Mouse (Mus musculus) NIH3T3 (cell line): ENCODE results near the gene Ankrd53.

ENCODE experiments used
- DNase-seq: peaks from one replicate; pipeline ENCODE4 v3.0.0-alpha.2; 2012; ENCODE audit warnings: low read depth

The Ankrd53 gene

DNA sequence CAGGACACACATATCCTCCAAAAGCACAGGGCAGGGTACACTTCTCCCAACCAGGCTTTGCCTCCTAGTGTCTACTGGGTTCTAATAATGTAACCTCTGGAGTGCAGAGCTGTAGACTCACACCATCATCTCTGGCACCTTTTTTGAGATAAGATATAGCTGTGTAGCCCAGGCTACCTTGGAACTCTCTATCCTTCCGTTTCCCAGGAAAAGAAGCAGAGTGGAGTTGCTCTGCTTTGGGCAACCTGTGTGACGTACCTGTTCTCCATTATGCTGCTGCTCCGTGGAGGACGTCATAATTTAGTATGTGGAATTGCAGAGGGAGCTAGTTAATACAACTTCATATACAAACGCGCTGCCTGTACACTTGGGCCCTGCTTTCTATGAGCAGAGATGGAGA, at the start of gene Ankrd53:
Gene Ankrd53, plus strand, starts transcription at position 301 of the 400 bp plus-strand sequence.
- no peak for DNase-seq

- no peak for DNase-seq
Observed at GRCm38 (mm10) chr6:83713271-83714136, 48.9 kb upstream of the Ankrd53 start.

DNA sequence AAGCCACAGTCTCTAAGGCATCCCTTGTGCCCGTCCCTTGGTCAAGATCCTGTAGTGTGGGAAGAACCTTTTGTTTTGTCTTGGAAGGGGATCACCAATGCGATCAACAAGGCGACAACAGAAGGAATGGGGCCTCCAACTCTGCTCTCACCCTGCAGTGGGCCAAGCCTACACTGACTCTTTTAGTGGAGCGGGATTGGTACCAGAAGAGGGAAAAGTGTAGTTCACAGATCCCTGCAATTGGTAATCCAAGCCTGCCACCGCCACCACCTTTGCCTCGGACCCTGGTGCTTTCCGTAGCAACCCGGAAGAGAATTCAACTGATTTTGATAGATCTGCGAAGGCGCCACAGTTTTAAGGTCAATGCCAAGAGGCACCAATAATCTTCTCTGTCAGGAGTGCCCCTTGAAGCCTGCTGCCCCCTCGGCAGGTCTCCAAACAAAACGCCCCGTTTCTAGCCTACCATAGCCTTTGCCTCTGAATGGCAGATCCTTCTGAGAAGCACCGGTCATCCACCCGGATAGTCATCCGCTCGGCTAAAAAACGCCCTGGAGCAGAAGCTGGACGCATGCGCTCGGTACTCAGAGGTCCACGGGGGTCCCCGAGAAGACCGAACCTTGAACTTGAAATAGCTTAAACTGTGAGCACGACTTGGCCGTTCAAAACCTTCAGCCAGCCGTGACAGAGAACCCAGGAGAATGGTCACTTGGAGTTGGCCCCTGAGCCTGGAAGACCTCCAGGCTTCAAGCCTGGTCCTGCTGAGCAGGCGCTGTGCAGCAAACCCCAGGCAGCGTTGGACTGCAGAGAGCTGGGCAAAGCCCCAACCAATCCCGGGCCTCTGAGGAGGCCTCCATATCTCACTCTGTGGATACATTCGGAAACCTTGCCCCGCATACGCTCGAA, 48.0 kb upstream of the Ankrd53 start:
- no peak for DNase-seq

DNA sequence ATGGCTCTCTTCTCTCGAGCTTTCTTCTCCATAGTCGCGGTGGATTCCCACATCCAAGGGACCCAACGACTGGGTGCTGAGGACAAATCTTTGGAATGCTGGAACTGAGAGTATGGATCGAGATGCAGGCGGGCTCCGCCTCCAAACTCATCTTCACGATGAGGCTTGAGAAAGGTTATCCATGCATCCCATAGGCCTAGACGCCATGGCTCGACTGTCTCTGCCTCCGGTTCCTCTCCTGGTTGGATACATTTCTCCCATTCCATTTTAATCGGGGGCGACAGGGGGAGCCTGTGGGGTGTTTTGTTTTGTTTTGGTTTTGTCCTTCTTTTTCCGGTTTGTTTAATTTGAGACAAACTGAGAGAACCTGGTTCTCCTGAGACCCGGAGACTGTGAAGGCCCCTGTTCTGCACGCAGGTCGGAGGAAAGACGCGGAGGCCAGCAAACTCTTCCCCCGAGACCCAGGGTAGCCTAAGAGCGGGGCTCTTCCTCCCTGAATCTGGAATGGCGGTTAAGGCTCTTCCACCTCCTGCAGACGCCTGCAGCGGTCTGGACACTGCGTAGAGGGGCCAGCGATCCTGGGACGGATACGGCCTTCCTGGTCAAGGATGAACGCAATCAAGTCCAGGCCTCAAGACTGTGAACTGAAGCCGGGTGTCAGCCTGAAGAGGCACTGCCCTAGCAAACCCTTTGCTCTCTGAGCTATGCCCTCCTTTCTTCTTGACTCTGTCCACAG, 46.8 kb upstream of the Ankrd53 start:
- no peak for DNase-seq

DNA sequence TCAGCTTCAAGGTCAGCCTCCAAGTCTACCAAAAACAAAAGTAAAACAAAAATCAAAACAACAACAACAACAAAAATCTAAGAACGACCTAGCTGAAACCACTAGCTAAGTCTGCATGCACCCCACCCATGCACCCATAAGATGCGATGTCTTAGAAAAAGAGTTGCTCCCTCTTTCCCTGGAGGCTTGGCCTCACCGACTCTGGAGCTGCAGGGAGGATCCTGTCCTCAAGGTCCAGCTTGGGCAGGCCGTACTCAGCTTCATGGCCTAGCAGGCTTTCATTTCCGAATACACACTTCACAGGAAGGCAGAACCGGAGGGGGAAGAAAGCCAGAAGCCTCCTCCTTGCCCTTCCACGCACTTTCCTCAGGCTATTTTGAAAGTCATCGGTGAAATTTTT, 45.4 kb upstream of the Ankrd53 start:
- DNase-seq: no peak

- DNase-seq: no peak
Observed at GRCm38 (mm10) chr6:83722526-83722925, 39.9 kb upstream of the Ankrd53 start.

GRCm38 (mm10) chr6:83727178-83727577, 35.3 kb upstream of the Ankrd53 start:
- DNase-seq: peak; percentile 33

DNA sequence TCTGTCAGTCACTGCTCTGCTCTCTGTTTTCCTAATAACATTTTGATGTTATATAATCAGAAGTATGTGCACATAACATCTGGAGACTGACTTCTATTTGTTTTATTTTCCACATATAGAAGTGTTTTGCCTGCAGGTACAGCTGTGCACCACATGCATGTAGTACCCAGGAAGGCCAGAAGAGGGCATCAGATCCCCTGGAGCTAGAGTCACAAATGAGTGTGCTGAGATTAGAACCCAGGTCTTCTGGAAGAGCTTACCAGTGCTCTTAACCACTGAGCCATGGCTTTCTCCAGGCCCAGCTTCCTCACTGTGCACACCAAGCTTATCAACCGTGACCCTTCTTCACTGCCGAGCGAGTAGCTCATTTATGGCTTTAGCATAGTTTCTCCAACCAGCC, 34.0 kb upstream of the Ankrd53 start:
- peak; percentile 59 for DNase-seq

- no peak for DNase-seq
Observed at GRCm38 (mm10) chr6:83729350-83729970, 33.0 kb upstream of the Ankrd53 start.

DNA sequence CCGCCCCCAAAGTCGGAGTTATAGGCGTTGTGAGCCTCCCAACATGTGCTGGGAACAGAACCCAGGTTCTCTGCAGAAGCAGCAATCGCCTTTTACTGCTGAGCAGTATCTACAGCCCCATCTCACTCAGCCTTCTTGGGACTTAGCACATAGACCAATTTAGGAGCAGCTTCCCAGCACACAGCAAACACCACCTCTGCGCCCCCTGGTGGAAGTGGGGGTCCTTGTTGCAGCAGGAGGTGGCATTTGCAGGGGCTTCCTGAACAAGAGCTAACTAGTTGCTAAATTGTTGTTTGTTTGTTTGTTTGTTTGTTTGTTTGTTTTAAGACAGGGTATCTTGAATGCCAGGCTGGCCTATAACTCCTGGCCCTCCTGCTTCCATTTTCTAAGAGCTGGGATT, 31.3 kb upstream of the Ankrd53 start:
- DNase-seq: peak; percentile 87

DNA sequence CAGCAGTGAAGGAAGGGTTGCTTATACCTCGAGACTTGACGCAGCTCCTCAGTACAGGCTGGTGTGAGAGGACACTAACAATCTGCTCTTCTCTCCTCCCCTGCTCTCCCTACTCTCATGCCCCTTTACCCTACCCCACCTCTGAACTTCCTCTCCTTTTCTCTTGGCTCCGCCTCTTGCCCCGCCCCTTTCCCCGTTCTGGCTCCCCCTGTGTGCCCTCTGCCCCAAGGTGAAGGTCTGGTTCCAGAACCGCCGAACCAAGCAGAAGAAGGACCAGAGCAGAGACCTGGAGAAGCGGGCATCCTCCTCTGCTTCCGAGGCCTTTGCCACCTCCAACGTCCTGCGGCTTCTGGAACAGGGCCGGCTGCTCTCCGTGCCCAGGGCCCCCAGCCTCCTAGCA, 25.1 kb upstream of the Ankrd53 start:
- no peak for DNase-seq

DNA sequence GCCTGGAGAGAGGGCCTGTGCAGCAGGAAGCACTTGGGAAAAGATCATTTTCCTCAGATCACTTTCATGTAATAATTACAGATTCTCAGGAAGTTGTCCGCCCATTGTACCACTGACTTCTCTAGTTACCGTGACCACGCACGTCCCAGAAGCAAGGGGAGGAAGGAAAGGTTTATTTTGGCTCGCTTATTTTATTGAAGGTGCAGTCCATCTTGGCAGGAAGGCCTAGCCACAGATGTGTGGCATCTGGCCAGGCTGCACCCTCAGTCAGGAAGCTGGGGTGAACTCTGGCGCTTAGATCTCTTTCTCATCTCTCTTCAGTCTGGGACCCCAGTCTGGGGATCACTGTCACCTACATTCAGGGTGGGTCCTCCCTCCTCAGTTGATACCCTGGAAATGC, 23.8 kb upstream of the Ankrd53 start:
- no peak for DNase-seq

DNA sequence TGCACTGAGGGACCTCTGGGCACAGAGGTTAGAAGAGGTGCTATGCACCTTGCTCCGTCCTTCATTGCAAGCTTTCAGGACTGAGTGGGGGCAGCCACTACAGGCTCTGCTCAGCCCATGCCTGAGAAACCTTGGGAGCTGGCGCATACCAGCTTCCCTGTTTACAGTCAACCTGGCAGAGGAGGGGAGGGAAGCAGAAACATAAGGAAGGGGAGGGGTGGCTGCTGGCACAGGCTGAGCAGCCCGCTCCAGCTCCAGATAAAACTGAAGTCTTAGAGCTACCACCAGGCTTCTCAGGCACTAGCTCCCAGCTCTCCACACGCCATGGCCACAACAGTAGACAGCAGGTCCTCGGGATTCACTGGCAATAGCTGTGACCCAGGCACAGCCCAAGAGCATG, 19.7 kb upstream of the Ankrd53 start, which contains the start of gene Atp6v1b1:
Gene Atp6v1b1, plus strand, starts transcription at position 230 of the 400 bp plus-strand sequence.
- no peak for DNase-seq

DNA sequence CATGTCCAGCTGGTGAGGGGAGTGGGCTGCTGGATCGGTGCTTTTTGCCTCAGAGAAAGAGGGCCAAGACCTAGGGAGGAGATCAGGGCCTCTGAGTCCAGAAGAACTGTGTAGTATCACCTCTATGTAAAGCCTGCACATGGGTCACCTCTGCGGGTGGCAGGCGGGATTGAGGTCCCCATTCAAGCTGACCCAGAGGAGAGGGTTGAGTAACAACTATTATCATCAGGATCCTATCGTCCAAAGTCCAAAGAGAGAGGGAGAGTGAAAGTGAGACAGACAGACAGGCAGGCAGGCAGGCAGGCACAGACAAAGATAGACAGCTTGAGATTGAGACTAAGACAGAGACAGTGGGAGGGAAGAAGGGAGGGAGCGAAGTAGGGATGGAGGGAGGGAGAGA, 19.2 kb upstream of the Ankrd53 start:
- DNase-seq: no peak

GRCm38 (mm10) chr6:83744126-83744525, 18.3 kb upstream of the Ankrd53 start:
- DNase-seq: no peak

- DNase-seq: no peak
Observed at GRCm38 (mm10) chr6:83744557-83744956, 17.9 kb upstream of the Ankrd53 start.

GRCm38 (mm10) chr6:83745466-83745865, 17.0 kb upstream of the Ankrd53 start:
- no peak for DNase-seq

GRCm38 (mm10) chr6:83749286-83749685, 13.2 kb upstream of the Ankrd53 start:
- no peak for DNase-seq

DNA sequence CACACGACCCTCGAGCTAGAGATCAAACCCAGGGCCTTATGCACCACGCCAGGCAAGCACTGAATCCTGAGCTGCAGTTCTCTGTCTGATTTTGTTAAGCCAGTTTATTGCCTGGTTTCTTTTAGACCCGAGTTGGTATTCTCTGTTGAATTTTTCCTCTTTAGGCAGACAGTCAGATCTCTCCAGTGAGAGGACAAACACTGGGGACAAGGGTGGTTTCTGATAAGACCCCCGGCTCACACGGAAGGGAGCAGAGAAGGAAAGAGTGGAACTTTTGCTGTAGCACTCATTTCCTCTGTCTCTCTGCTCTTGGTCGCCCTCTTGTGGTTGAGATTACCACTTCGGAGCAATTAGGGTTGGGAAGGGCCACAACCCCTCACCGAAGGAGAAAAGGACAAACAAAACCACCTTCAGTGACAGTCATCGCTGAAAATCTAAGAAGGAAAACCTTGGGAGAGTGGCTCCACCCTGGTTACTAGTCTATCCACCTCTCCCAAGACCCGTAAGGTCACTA, 12.2 kb upstream of the Ankrd53 start:
- peak; percentile 85 for DNase-seq

DNA sequence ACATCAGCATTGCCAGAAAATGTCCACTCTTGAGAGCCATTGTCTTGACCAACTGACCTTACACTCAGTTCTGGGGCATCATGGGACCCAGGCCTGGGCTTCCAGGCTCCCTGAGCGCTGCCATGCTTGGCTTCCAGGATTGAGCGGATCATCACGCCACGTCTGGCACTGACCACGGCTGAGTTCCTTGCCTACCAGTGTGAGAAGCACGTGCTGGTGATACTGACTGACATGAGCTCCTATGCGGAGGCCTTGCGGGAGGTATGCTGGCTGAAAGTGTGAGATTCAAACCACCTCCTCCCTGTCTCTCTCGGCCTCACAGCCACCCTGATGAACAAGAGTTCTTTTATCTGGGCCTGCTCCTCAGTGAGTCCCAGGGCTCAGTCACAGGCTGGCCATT, 6.4 kb upstream of the Ankrd53 start:
- no peak for DNase-seq

DNA sequence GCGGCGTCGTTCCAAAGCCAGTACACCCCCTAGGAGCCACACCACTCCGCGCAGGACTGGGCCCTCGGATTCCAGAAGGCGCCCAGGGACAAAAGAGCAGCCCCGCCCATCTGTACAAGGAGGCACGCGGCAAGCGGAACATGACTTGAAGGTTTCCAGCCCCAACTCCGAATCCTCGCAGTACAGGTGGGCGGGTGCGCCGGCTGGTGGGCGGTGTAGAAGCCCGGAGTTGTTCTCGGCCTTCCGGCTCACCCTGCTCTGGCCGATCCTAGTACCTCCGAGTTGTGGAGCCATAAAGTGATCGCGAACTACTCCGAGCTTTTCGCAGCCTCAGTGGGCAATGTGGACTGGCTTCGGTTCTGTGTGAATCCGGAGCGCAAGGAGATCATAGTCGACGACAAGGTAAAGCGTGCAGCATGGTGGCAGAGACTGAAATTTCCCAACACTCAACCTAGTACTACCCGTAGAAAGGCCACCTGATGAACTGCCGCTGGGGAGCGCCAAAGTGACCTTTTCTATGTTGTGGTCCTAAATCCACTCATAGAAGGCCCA, 512 bp downstream of the Ankrd53 start:
- no peak for DNase-seq
